Mouse (Mus musculus): ENCODE results near the gene Cdadc1. TPM values are rescaled to one million over a fixed set of nuclear protein-coding genes. Genes with fewer than 3 reads are reported as not detected.

Cdadc1 gene
- 10 to 100 TPM; 30.2 to 37.7 (median 31.2) TPM for total RNA-seq (2022)

- peak; percentile 88 to 89 for DNase-seq (ENCODE audit: low spot score in 2 of 2)
Observed at GRCm38 (mm10) chr14:59597398-59598259, at the start of gene Cdadc1. Cdadc1 (minus strand) TSS chr14:59597959.

- no peak for DNase-seq (ENCODE audit: low spot score in 2 of 2)
Observed at GRCm38 (mm10) chr14:59646826-59647697, 49.3 kb upstream of the Cdadc1 start.

GRCm38 (mm10) chr14:59644896-59645295 is 47.1 kb upstream of the Cdadc1 start:
- DNase-seq (ENCODE audit: low spot score in 2 of 2): no peak

- DNase-seq (ENCODE audit: low spot score in 2 of 2): no peak
Observed at GRCm38 (mm10) chr14:59644166-59644565, 46.4 kb upstream of the Cdadc1 start.

- DNase-seq (ENCODE audit: low spot score in 2 of 2): no peak
Observed at GRCm38 (mm10) chr14:59643582-59643981, 45.8 kb upstream of the Cdadc1 start.

GRCm38 (mm10) chr14:59641856-59642255 is 44.1 kb upstream of the Cdadc1 start:
- DNase-seq (ENCODE audit: low spot score in 2 of 2): no peak

- DNase-seq (ENCODE audit: low spot score in 2 of 2): no peak
Observed at GRCm38 (mm10) chr14:59638906-59639703, 41.3 kb upstream of the Cdadc1 start.

GRCm38 (mm10) chr14:59633988-59634387 is 36.2 kb upstream of the Cdadc1 start:
- no peak for DNase-seq (ENCODE audit: low spot score in 2 of 2)

GRCm38 (mm10) chr14:59633295-59633898 is 35.6 kb upstream of the Cdadc1 start:
- DNase-seq (ENCODE audit: low spot score in 2 of 2): no peak

- no peak for DNase-seq (ENCODE audit: low spot score in 2 of 2)
Observed at GRCm38 (mm10) chr14:59632067-59632466, 34.3 kb upstream of the Cdadc1 start.

- no peak for DNase-seq (ENCODE audit: low spot score in 2 of 2)
Observed at GRCm38 (mm10) chr14:59630096-59630495, 32.3 kb upstream of the Cdadc1 start.

GRCm38 (mm10) chr14:59629308-59629707 is 31.5 kb upstream of the Cdadc1 start:
- no peak for DNase-seq (ENCODE audit: low spot score in 2 of 2)

GRCm38 (mm10) chr14:59627823-59628222 is 30.1 kb upstream of the Cdadc1 start:
- DNase-seq (ENCODE audit: low spot score in 2 of 2): no peak

GRCm38 (mm10) chr14:59627142-59627680 is 29.5 kb upstream of the Cdadc1 start:
- no peak for DNase-seq (ENCODE audit: low spot score in 2 of 2)

GRCm38 (mm10) chr14:59626711-59627110 is 29.0 kb upstream of the Cdadc1 start:
- no peak for DNase-seq (ENCODE audit: low spot score in 2 of 2)

- DNase-seq (ENCODE audit: low spot score in 2 of 2): peak in 1 of 2 experiments; percentile 38
Observed at GRCm38 (mm10) chr14:59625806-59626364, 28.1 kb upstream of the Cdadc1 start.

- DNase-seq (ENCODE audit: low spot score in 2 of 2): peak; percentile 75 to 83
Observed at GRCm38 (mm10) chr14:59625158-59625805, 27.5 kb upstream of the Cdadc1 start, which contains the start of gene Shisa2. Shisa2 (plus strand) TSS chr14:59625308.

GRCm38 (mm10) chr14:59624326-59624885 is 26.6 kb upstream of the Cdadc1 start:
- peak in 1 of 2 experiments; percentile 46 for DNase-seq (ENCODE audit: low spot score in 2 of 2)

- DNase-seq (ENCODE audit: low spot score in 2 of 2): no peak
Observed at GRCm38 (mm10) chr14:59616802-59617201, 19.0 kb upstream of the Cdadc1 start.
